Mouse (Mus musculus) frontal cortex, postnatal 10 days (tissue): Measurements from ENCODE around the gene Cpb2.

Experiments used
- DNase-seq, 2 experiments: peaks; one replicate each; pipeline ENCODE4 v3.0.0; 2022; ENCODE audit warnings: low spot score in 2 of 2, mixed read lengths in 1 of 2

The Cpb2 gene

DNA sequence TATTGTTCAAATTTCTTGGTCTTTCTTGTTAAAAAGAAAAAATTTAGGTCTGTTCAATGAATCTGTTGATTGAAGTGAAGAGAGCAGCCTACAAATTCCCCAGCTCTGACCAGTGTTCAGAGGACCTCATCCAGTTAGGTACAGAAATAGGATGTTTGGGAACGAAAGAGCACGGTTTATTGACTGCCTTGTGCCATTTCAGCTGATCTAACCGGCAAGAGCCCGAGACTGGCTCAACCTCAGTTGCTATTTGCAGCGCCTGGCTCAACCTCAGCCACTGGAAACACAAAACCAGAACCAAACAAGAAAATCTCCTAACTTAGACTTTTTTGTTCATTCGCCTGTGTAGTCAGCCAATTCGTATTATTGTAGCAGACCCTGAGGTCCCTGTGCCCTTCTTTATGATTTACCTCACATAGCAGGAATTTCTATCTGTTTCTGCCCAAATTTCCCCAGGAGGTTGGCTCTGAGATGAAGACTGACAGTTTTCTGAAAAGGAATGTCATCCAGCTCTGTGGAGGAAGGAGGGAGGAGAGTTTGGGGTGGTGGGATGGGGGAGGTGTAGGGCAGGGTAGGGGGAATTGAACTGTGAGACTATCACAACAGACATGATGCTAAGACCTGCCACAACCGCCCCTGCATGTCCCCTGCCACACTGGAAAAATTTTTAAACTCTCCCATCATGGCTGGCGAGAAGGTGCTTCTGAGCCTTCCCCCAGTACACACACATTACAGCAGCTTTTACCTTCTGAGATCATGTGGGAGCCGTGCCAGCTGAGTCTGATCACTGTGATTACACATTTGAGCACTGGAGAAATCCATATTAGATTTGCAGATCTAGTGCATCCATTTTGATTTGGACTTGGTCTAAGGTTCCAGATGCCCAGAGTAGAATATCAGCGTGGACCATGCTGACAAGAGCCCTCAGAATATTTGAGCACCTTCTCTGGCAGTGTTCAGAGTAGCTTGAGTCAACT is 4.2 kb downstream of the Cpb2 start:
- no peak for DNase-seq

- DNase-seq = no peak
Observed at GRCm38 (mm10) chr14:75250432-75250831, 8.3 kb downstream of the Cpb2 start.

GRCm38 (mm10) chr14:75256521-75256920 is 14.4 kb downstream of the Cpb2 start:
- DNase-seq = no peak

GRCm38 (mm10) chr14:75269531-75269930 is 27.4 kb downstream of the Cpb2 start:
- no peak for DNase-seq

DNA sequence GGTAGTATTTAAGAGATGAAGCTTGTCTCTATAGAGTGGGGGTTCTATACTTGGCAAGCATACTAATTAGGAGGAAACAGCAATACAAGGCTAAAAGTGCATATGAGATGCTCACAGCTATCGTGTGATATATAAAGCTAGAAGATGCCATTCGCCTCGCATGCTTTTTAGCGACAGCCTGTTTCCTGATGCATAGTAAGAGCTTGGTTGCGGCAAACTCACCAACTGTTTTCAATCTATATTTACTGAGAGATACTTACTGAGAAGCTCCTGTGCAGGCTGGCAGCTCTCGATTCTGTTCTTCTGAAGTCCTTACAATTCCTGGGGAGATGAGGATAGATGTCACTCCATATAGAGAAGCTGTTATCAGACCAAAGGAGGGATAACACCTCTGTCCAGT is 37.6 kb downstream of the Cpb2 start:
- no peak for DNase-seq

DNA sequence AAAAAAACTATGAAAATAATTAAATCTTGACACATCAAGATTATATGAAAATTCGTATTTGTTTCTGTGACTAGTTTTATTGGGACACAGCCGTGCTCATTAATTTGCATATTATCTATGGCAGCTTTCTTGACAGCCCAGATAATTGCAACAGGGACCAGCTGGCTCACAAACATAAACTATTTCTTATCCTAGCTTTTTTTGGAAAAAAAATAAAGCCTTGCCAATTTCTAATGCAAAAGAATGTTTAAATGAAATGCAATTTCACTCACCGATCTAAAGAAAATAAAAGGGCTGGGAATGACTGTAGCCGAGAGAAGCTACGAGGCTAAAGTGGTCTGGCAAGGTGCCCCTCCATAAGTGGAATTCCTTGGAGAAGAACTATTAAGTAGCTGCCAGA is 38.3 kb downstream of the Cpb2 start:
- DNase-seq = no peak

DNA sequence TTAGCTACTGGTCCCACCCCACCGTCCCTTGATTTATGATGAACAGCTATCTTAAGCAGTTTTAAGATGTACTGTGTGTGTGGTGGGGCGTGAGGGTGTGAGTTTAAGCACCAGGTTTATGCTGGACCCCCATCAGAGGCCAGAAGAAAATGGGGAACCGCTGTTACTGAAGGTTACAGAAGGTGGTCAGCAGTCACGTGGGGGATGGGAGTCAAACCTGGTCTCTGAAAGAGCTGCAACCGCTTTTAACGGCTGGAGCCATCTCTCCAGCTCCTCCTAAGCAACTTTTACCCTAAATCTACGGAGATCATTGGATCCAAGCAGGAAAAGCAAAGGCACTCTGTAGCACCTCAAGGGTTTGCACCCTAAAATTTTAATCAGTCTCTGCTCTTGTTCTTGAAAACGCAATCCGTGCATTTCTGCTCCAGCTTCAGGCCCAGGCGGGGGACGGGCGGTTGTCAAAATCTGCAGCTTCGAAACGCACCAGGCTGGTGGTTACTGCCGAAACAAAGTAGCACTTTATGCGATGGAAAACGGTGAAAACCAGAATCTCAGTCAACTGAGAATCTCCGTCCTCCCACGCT is 41.6 kb downstream of the Cpb2 start:
- peak in 1 of 2 experiments; percentile 20 for DNase-seq

GRCm38 (mm10) chr14:75284193-75284915 is 42.3 kb downstream of the Cpb2 start, which contains the start of gene Zc3h13:
Gene Zc3h13, plus strand, starts transcription at chr14:75284373.
- DNase-seq = peak; percentile 91 to 95

DNA sequence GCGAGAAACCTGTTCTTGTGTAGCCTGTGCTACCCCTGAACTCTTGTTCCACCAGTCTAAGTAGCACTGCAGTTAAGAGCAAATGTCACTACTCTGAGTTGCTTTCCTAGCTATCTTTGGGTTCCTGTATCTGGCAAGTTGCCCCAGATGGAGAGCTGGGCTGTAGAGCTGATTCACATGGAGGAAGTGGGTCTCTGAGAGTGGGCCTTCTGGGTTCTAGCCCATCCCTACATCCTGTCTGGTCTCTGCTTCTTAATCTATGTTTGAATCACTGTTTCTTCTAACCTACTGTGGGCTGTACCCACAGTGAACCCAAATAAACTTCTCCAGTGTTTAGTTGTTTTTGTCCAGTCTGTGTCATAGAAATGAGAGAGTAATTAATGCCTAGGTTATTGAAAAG is 59.0 kb downstream of the Cpb2 start:
- no peak for DNase-seq

DNA sequence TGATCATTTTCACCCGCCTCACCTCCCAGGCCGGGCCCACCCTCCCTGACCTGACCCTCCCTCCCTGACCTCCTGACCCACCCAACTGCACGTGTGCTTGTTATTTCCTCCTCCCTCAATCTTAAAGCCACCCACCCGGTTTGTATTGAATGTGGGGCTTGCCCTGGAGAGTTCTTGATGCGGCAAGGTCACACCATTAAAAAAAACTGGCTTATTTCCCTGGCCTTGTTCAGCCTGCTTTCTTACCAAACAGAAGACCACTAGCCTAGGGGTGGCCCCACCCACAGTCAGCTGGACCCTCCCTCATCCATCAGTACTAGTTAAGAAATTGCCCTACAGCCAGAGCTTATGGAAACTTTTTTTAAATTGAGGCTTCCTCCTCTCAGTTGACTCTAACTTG is 61.7 kb downstream of the Cpb2 start:
- no peak for DNase-seq

- DNase-seq = no peak
Observed at GRCm38 (mm10) chr14:75307855-75308254, 65.8 kb downstream of the Cpb2 start.

- no peak for DNase-seq
Observed at GRCm38 (mm10) chr14:75309336-75309992, 67.4 kb downstream of the Cpb2 start.

DNA sequence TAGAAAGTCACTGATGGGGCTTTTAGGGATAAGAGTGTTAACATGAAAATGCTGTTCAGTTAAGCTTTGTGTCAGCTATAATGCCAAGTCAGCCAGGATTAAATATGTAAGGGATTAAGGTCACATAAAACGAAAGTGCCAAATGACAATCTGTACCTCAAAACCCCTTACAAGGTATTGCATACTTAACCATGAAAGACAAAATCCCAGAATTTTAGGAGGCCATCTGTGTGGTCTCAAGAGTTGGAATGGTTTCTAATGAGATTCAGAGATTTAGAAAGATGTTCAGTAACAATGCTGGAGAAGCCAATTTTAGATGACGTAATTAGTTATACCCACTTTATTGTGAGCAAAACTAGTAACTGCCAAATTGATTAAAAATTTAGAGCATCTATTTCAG is 72.4 kb downstream of the Cpb2 start:
- no peak for DNase-seq

DNA sequence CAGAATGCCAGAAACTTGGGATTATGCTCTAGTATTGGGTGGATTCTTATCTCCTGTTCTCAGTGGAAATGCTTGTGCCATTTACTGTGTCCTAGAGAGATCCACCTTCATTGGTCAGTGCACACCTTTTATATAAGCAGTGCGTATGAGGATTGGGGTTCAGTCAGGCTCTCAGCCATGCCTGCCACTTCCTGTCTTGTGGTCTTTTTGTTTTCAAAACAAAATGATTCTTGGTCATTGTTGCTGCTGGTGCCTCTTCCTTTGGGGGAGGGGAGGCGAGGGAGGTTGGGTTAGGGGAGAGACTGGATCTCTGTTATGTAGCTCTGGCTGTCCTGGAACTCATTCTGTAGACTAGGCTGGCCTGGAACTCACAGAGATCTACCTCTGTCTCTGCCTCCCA is 76.6 kb downstream of the Cpb2 start:
- no peak for DNase-seq

DNA sequence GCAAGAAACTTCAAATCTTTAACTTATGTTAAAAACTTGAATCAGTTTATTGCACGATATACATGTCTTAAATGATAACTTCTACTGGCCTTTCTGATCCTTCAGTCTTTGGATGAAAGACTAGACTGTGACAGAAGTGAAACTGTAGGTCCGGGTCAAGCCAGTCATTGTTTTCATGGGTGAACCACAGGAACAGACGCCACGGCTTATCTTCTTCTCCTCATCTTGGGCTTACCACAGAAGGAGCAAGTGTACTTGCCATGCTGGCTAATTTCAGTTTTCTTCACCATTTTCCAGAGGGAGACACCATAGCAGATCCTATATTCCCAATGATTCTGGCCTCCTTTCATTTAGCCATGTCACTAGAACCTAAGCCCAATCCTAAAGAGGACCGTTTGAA is 78.2 kb downstream of the Cpb2 start:
- no peak for DNase-seq

DNA sequence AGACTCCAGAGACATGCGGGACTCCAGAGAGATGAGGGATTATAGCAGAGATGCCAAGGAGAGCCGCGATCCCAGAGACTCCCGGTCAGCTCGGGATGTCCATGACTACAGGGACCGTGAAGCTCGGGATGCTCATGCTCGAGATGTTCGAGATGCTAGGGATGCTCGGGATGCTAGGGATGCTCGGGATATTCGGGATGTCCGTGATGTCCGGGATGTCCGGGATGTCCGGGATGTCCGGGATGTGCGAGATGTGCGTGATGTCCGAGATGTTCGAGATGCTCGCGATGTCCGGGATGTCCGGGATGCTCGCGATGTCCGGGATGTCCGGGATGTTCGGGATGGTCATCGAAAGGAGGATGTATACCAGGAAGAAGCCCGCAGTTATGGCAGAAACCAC is 81.3 kb downstream of the Cpb2 start:
- DNase-seq = no peak

- no peak for DNase-seq
Observed at GRCm38 (mm10) chr14:75328062-75328461, 86.0 kb downstream of the Cpb2 start.

GRCm38 (mm10) chr14:75330621-75331020 is 88.5 kb downstream of the Cpb2 start:
- no peak for DNase-seq
